Mouse (Mus musculus) B cell, adult 67 days (primary cell): ENCODE results near the gene C1galt1. TPM values are rescaled to one million over a fixed set of nuclear protein-coding genes. Genes with fewer than 3 reads are reported as not detected.

Experiments
- total RNA-seq, 2 experiments: library from RNA; stranded (reverse); gene quantifications; 4 replicates each; pipeline ENCODE4 v1.2.4; 2023

Gene C1galt1
- total RNA-seq: 10 to 100 TPM; 46.7 to 48.4 TPM

DNA sequence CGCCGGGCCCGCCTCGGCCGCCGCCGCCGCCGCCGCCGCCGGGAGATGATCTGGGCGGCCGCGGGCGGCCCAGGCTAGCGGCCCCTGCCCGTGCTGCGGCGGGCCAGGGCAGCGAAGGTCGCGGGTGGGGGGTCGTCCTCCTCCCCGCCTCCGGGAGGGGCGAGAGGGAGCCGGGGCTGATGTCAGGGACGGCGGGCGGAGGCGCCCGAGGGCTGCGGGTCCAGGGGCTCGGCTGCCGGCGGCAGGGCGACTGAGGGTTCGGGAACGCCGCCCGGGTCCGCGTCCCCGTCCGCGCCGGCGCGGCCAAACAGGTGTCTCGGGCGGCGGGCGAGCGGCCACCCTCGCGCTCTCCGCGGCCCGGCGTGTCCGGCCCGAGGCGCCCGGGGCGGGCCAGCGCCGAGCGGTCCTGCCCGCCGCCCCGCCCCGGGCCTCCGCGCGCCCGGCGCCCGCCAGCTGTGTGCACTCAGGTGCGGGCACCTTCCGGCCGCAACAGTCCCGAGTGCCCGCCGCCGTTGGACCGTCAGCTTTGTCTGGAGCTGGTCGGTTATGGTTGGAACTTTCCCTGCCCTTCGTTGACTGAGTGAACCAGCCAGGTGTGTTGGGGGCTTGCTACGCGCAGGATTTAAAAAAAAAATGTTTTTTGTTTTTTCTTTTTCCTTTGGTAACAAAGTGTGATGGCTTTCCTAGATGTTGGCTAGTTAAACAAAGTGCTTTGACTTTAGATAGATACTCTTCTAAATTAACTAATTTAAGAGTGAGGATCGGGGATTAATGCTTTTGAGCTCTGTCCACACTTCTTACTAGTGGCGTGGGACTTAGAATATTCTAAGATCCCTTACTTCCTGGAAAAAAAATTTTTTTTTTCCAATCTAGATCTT lies at the start of gene C1galt1:
Gene C1galt1, plus strand, starts transcription at position 41 of the 878 bp plus-strand sequence.

Other genes starting within 250 kb of the C1galt1 start
- 1 to 10 TPM; 3.4 to 6.3 TPM for gene Asns, start 151.6 kb upstream of the C1galt1 start, total RNA-seq